Mouse (Mus musculus): Measurements from ENCODE around the gene Strn4.

DNA sequence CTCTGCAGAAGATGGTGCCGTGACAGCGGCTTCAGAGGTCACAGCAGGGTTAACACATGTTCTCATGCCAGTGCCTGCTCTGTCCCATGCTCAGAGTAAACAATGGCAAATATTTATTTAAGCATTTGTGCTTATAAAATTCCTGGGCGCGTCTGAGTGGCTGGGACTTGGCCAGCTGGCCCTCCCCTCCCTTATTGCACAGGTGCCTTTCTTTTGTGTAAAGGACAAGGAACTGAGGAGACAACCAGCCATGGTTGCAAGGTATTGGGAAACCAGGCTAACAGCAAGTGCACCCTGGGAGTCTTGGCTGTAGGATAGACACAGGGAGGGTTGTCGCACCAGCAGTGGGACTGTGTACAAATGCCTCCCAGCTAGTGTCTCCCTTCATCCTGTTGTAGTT lies 23.4 kb upstream of the Strn4 start:
- TF ChIP-seq CTCF (IDR thresholded peaks at IDR 0.05; ENCODE audit: low read depth) = no peak
- TF ChIP-seq EP300 (IDR thresholded peaks at IDR 0.05; ENCODE audit: low read depth) = no peak

Measured in liver, postnatal 0 days (tissue).